Mouse (Mus musculus): ENCODE measurements around the gene Pnkp.

GRCm38 (mm10) chr7:44856265-44856916 lies 548 bp upstream of the Pnkp start:
- TF ChIP-seq CTCF (IDR thresholded peaks at IDR 0.05) (no peak), EP300 (IDR thresholded peaks at IDR 0.05) (no peak)

All from lung, postnatal 0 days (tissue).